Mouse (Mus musculus) liver, embryonic 14.5 days (tissue): ENCODE results near the gene Slc9a2. TPM values are rescaled to one million over a fixed set of nuclear protein-coding genes. Genes with fewer than 3 reads are reported as not detected.

ENCODE experiments used
- ATAC-seq: fragments of 200-750 bp; cut with Nextera tagmentation; 2 replicates; pipeline ENCODE4 v1.8.0; 2017; ENCODE audit warnings: moderate number of reproducible peaks, mild to moderate bottlenecking, moderate library complexity; ENCODE audit not compliant: insufficient read depth
- DNase-seq, 3 experiments: peaks; one replicate each; pipeline ENCODE4 v3.0.0-alpha.2; 2012 to 2013; ENCODE audit warnings: low read depth in 3 of 3, low spot score in 3 of 3
- H3K27ac ChIP-seq: fragments of 300-500 bp; sonication (generic); 2 replicates; pipeline ENCODE4 v1.5.1; 2014; ENCODE audit warnings: moderate library complexity, mild to moderate bottlenecking, control low read depth, inconsistent platforms
- H3K27me3 ChIP-seq: fragments of 300-500 bp; sonication (generic); 2 replicates; pipeline ENCODE4 v1.6.1; 2014; ENCODE audit warnings: mild to moderate bottlenecking, low read length, moderate library complexity; ENCODE audit not compliant: control insufficient read depth, insufficient read depth
- H3K36me3 ChIP-seq: fragments of 300-500 bp; sonication (generic); replicated peaks from 2 replicates; pipeline ENCODE4 v1.6.1; 2014; ENCODE audit warnings: low read depth; ENCODE audit not compliant: control insufficient read depth, insufficient read depth
- H3K4me1 ChIP-seq, 2 experiments: fragments of 200-500 bp in 1 of 2; fragments of 300-500 bp in 1 of 2; sonication (generic) in 1 of 2; replicated peaks; 2 replicates each; pipeline ENCODE4 v1.6.1; 2012 to 2014; ENCODE audit warnings: antibody characterized with exemption in 1 of 2, inconsistent platforms in 1 of 2, low read length in 1 of 2; ENCODE audit not compliant: control insufficient read depth in 2 of 2, insufficient read depth in 2 of 2
- H3K4me2 ChIP-seq: fragments of 300-500 bp; sonication (generic); 2 replicates; pipeline ENCODE4 v1.6.1; 2014; ENCODE audit warnings: low read depth, mild to moderate bottlenecking, control low read depth, moderate library complexity
- H3K4me3 ChIP-seq, 2 experiments: fragments of 200-500 bp in 1 of 2; fragments of 300-500 bp in 1 of 2; sonication (generic) in 1 of 2; 2 replicates each; pipeline ENCODE4 v1.5.1; 2012 to 2014; ENCODE audit warnings: low read depth in 2 of 2, low read length in 2 of 2, mild to moderate bottlenecking in 2 of 2, control low read depth in 1 of 2, inconsistent platforms in 1 of 2, moderate library complexity in 1 of 2; ENCODE audit not compliant: insufficient read depth in 1 of 2
- H3K9ac ChIP-seq: fragments of 300-500 bp; sonication (generic); replicated peaks from 2 replicates; pipeline ENCODE4 v1.6.1; 2014; ENCODE audit warnings: mild to moderate bottlenecking, control low read depth, moderate library complexity
- H3K9me3 ChIP-seq: fragments of 300-500 bp; sonication (generic); 2 replicates; pipeline ENCODE4 v1.6.1; 2016; ENCODE audit warnings: low read length, mixed read lengths; ENCODE audit not compliant: control insufficient read depth
- CTCF ChIP-seq: IDR thresholded peaks from 2 replicates; pipeline ENCODE4 v1.5.1; 2016; ENCODE audit warnings: antibody characterized with exemption, low read depth, control low read depth
- EP300 ChIP-seq: IDR thresholded peaks from 2 replicates; pipeline ENCODE4 v1.6.1; 2016; ENCODE audit warnings: antibody characterized with exemption, low read depth
- WGBS: fragments of 180-500 bp; shearing (Covaris S2); extraction: QIAGEN DNeasy Blood & Tissue Kit; methylation state at CpG from one replicate; pipeline ENCODE4 v1.1.7; 2014; ENCODE audit not compliant: insufficient replicate concordance; 5-methylcytosine and 5-hydroxymethylcytosine counted together
- polyA plus RNA-seq, 2 experiments: library from polyadenylated mRNA; depleted of rRNA in 1 of 2; stranded (reverse) in 1 of 2; unstranded in 1 of 2; fragments of >200 nt; fragmentation: Nextera tagmentation in 1 of 2; extraction: Ambion mirVana in 1 of 2; gene quantifications; 2 replicates each; pipeline versions ENCODE4 v1.2.1 to v1.2.3; 2012 to 2014

The Slc9a2 gene
- 0.01 TPM in 2 replicates for polyA plus RNA-seq (2012; rRNA removed)
- not detected in 2 replicates for polyA plus RNA-seq (2014; fragmentation: Nextera tagmentation; extraction: Ambion mirVana)

- peak within 1 kb of the TSS; percentile 64 for H3K4me2 ChIP-seq
- WGBS = 3% methylated on average over 25 of the region's 25 CpGs
- H3K36me3 ChIP-seq = no peaks in the 10 kb centered on the region
- ATAC-seq = no peak
- H3K4me1 ChIP-seq = no peaks in the 10 kb centered on the region
- H3K4me3 ChIP-seq = peak within 1 kb of the TSS; percentile 27 to 42
- no peaks in the 10 kb centered on the region for H3K9me3 ChIP-seq
- no peak within 1 kb of the TSS for H3K9ac ChIP-seq
- H3K27me3 ChIP-seq = peaks cover 46% of the 10 kb centered on the region
- TF ChIP-seq EP300 (no peak), CTCF (no peak)
- no peak within 1 kb of the TSS for H3K27ac ChIP-seq
- no peak for DNase-seq
Observed at GRCm38 (mm10) chr1:40680067-40680867, at the start of gene Slc9a2. Slc9a2 (plus strand) TSS chr1:40680574.

- H3K4me3 ChIP-seq = no peak overlapping the region
- WGBS = 17% methylated on average over 2 of the region's 2 CpGs
- no peak for DNase-seq
- H3K9me3 ChIP-seq = no peaks in the 10 kb centered on the region
- H3K36me3 ChIP-seq = no peaks in the 10 kb centered on the region
- no peak overlapping the region for H3K9ac ChIP-seq
- no peak overlapping the region for H3K27ac ChIP-seq
- no peak overlapping the region for H3K4me2 ChIP-seq
- H3K27me3 ChIP-seq = no peaks in the 10 kb centered on the region
- ATAC-seq = no peak
- no peaks in the 10 kb centered on the region for H3K4me1 ChIP-seq
- TF ChIP-seq EP300 (no peak), CTCF (no peak)
Observed at GRCm38 (mm10) chr1:40632407-40633062, 47.8 kb upstream of the Slc9a2 start.

- Histone ChIP-seq H3K36me3 (no peaks in the 10 kb centered on the region), H3K27me3 (no peaks in the 10 kb centered on the region), H3K9ac (no peak overlapping the region), H3K4me2 (no peak overlapping the region), H3K9me3 (no peaks in the 10 kb centered on the region), H3K27ac (no peak overlapping the region), H3K4me3 (no peak overlapping the region), H3K4me1 (no peaks in the 10 kb centered on the region)
- no peak for TF ChIP-seq CTCF
- TF ChIP-seq EP300 = no peak
- ATAC-seq = no peak
- DNase-seq = no peak
- 35% methylated on average over 4 of the region's 4 CpGs for WGBS
Observed at GRCm38 (mm10) chr1:40634608-40635007, 45.8 kb upstream of the Slc9a2 start.

- H3K27me3 ChIP-seq = no peaks in the 10 kb centered on the region
- 35% methylated on average over 2 of the region's 2 CpGs for WGBS
- H3K36me3 ChIP-seq = no peaks in the 10 kb centered on the region
- no peak overlapping the region for H3K4me2 ChIP-seq
- H3K4me1 ChIP-seq = no peaks in the 10 kb centered on the region
- H3K27ac ChIP-seq = no peak overlapping the region
- no peak for TF ChIP-seq EP300
- no peak for TF ChIP-seq CTCF
- H3K9me3 ChIP-seq = no peaks in the 10 kb centered on the region
- no peak for DNase-seq
- H3K4me3 ChIP-seq = no peak overlapping the region
- no peak for ATAC-seq
- H3K9ac ChIP-seq = no peak overlapping the region
Observed at GRCm38 (mm10) chr1:40648234-40648633, 32.1 kb upstream of the Slc9a2 start.

GRCm38 (mm10) chr1:40650803-40651497 lies 29.4 kb upstream of the Slc9a2 start:
- H3K9me3 ChIP-seq = no peaks in the 10 kb centered on the region
- H3K4me3 ChIP-seq = no peak overlapping the region
- no peak overlapping the region for H3K4me2 ChIP-seq
- DNase-seq = no peak
- TF ChIP-seq EP300 (no peak), CTCF (no peak)
- 26% methylated on average over 6 of the region's 6 CpGs for WGBS
- no peaks in the 10 kb centered on the region for H3K27me3 ChIP-seq
- no peaks in the 10 kb centered on the region for H3K4me1 ChIP-seq
- H3K27ac ChIP-seq = no peak overlapping the region
- ATAC-seq = no peak
- H3K9ac ChIP-seq = no peak overlapping the region
- H3K36me3 ChIP-seq = no peaks in the 10 kb centered on the region
